Mouse (Mus musculus) megakaryocyte, embryonic 14.5 days (primary cell): ENCODE measurements around the gene Pemt.

Experiments used
- FLI1 ChIP-seq: IDR thresholded peaks from 2 replicates; pipeline ENCODE4 v1.6.1; 2012; ENCODE audit warnings: low read length, inconsistent platforms, mixed read lengths
- GATA1 ChIP-seq: IDR thresholded peaks from 3 replicates; pipeline ENCODE4 v1.6.1; 2012; ENCODE audit warnings: mixed read lengths, low read length, inconsistent platforms, borderline replicate concordance

- TF ChIP-seq GATA1 (no peak), FLI1 (no peak)
Observed at GRCm38 (mm10) chr11:60094909-60095810, 48.9 kb upstream of the Pemt start.
